Mouse (Mus musculus): ENCODE data around the gene Rab22a. TPM values are rescaled to one million over a fixed set of nuclear protein-coding genes. Genes with fewer than 3 reads are reported as not detected.

Gene Rab22a
- polyA plus RNA-seq, 1 experiment from 2014 or later, result 32.0 TPM

DNA sequence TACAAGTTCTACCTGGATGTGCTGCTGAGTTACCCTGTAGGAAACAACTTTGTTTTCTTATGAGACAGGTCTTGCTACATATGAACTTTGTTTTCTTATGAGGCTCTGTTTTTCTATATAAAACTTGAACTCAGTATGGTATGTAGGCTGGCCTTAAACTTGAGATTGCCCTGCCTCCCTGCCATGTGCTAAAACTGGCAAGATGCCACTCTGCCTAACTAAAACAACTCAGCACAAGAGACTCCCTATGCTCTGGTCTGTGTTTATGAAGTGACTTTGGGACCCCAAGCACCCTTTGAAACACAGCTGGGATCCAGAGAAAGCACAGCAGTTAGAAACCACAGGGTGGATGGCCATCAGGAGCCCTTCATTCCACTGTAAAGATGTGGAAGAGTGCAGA is 18.2 kb upstream of the Rab22a start:
- Histone ChIP-seq H3K27me3 (ENCODE audit: control insufficient read depth, insufficient read depth, low read length) (no peaks in the 10 kb centered on the region), H3K4me1 (ENCODE audit: control insufficient read depth, insufficient read depth, low read length) (peaks cover 9% of the 10 kb centered on the region), H3K4me2 (ENCODE audit: low read depth, low read length) (no peak overlapping the region), H3K4me3 (ENCODE audit: low read length) (no peak overlapping the region), H3K27ac (ENCODE audit: low read length) (no peak overlapping the region), H3K9ac (ENCODE audit: low read length) (no peak overlapping the region), H3K9me3 (replicated peaks; ENCODE audit: control insufficient read depth, low read length) (no peaks in the 10 kb centered on the region), H3K36me3 (ENCODE audit: control insufficient read depth, insufficient read depth) (peaks cover 2% of the 10 kb centered on the region; the same call in 1 of the 2 replicates)
- ATAC-seq (replicated peaks; ENCODE audit: extremely low read depth, insufficient read depth, low FRiP score), result peak; percentile 55; the same call in 1 of the 2 replicates

DNA sequence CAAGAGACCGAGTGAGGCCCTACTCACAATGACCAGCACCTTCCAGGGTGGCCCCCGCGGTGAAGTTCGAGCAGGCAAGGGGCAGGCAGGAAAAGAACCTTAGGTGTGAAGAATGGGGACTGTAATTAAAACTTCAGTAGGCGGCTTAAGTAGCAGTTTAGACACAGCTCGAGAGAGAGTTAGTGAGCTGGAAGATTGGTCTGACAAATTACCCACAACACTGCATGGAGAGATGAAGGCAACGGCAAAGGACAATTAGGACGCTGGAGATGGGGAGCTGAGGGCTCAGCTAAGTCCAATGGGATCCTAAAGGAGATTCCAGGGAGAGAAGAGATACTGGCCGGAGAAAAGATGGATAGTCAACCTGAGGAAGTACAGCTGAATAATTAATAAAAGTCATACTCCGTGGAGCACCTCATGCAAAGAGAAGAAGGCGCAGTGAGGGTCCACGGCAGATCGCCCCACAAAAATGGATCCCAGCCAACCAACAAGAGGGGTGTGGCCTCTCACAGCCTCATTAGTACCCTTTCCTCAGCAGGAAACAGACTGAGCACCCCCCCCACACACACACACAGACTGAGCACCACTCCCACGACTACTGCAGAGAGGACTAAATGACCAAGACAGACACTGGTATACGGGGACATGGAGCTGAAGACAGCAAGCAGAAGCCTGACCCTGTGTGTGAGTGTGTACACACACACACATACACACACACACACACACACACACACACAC is 17.1 kb upstream of the Rab22a start:
- no peaks in the 10 kb centered on the region for H3K27me3 ChIP-seq (ENCODE audit: control insufficient read depth, insufficient read depth, low read length)
- no peak for ATAC-seq (replicated peaks; ENCODE audit: extremely low read depth, insufficient read depth, low FRiP score)
- peaks cover 2% of the 10 kb centered on the region for H3K36me3 ChIP-seq (ENCODE audit: control insufficient read depth, insufficient read depth)
- H3K9ac ChIP-seq (ENCODE audit: low read length), result no peak overlapping the region
- no peak overlapping the region for H3K4me2 ChIP-seq (ENCODE audit: low read depth, low read length)
- no peak overlapping the region for H3K27ac ChIP-seq (ENCODE audit: low read length)
- WGBS, result 81% methylated on average over 15 of the region's 15 CpGs
- no peak overlapping the region for H3K4me3 ChIP-seq (ENCODE audit: low read length)
- no peaks in the 10 kb centered on the region for H3K9me3 ChIP-seq (replicated peaks; ENCODE audit: control insufficient read depth, low read length)
- peaks cover 9% of the 10 kb centered on the region for H3K4me1 ChIP-seq (ENCODE audit: control insufficient read depth, insufficient read depth, low read length)

DNA sequence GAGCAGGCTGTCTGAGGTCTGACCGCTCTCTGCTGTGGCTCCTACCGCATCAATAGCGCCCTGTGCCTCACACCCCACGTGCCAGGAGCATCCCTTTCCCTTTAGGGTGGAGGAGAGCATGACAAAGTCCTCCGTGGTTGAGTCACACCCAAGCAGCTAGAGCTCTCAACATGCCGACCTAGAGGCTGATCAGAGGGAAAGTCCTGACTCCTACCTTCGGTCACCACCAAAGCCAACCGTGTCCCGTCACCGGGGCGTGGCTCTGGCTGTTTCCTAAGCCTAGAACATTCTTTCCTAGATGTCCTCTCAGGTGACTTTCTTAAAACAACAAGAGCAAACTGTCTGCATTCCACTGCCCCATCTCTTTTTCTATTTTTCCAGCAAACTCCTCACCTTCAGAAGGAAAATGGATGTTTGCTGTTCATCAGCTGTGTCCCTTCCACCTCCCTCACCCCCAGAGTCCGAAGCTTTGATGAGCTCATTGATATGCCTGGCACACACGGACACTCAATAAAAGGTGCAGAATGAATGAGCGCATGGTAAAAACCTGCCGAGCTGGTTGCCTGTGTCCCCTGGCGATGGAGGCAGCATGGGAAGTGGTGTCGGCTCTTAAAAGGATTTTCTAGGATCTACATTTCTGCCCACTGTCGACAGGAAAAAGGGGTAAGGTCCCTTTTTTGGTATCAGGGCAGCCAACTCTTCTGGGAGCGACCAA is 12.2 kb upstream of the Rab22a start:
- Histone ChIP-seq H3K9ac (ENCODE audit: low read length) (no peak overlapping the region), H3K27ac (ENCODE audit: low read length) (no peak overlapping the region), H3K4me1 (ENCODE audit: control insufficient read depth, insufficient read depth, low read length) (no peaks in the 10 kb centered on the region), H3K4me3 (ENCODE audit: low read length) (no peak overlapping the region), H3K27me3 (ENCODE audit: control insufficient read depth, insufficient read depth, low read length) (no peaks in the 10 kb centered on the region), H3K36me3 (ENCODE audit: control insufficient read depth, insufficient read depth) (peaks cover 7% of the 10 kb centered on the region; the same call in 1 of the 2 replicates), H3K4me2 (ENCODE audit: low read depth, low read length) (no peak overlapping the region), H3K9me3 (replicated peaks; ENCODE audit: control insufficient read depth, low read length) (peaks cover 5% of the 10 kb centered on the region; the same call in 1 of the 2 replicates)
- WGBS, result 82% methylated on average over 19 of the region's 19 CpGs
- no peak for ATAC-seq (replicated peaks; ENCODE audit: extremely low read depth, insufficient read depth, low FRiP score)

DNA sequence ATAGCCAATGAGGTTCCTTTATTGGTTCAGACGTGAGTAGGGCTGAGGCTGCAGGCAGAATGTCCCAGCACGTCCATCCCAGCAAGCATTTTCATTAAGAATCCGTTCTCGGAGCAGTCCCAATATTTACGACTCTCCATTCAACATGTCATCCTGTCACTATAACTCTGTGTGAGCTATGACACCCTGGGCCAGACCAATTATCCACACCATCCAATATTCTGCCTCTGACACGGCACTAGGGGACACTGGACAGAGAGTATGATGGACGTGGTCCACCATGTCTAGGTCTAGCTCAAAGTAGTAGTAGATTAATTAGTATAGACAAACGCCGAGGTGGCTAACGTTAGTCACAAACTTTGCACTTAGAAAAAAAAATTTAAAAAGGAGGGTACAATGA is 9.8 kb upstream of the Rab22a start:
- Histone ChIP-seq H3K27ac (ENCODE audit: low read length) (no peak overlapping the region), H3K4me1 (ENCODE audit: control insufficient read depth, insufficient read depth, low read length) (no peaks in the 10 kb centered on the region), H3K27me3 (ENCODE audit: control insufficient read depth, insufficient read depth, low read length) (no peaks in the 10 kb centered on the region), H3K4me3 (ENCODE audit: low read length) (no peak overlapping the region), H3K9ac (ENCODE audit: low read length) (no peak overlapping the region), H3K36me3 (ENCODE audit: control insufficient read depth, insufficient read depth) (peaks cover 7% of the 10 kb centered on the region; the same call in 1 of the 2 replicates), H3K9me3 (replicated peaks; ENCODE audit: control insufficient read depth, low read length) (peaks cover 5% of the 10 kb centered on the region; the same call in 1 of the 2 replicates), H3K4me2 (ENCODE audit: low read depth, low read length) (no peak overlapping the region)
- WGBS, result 83% methylated on average over 10 of the region's 10 CpGs
- ATAC-seq (replicated peaks; ENCODE audit: extremely low read depth, insufficient read depth, low FRiP score), result no peak

DNA sequence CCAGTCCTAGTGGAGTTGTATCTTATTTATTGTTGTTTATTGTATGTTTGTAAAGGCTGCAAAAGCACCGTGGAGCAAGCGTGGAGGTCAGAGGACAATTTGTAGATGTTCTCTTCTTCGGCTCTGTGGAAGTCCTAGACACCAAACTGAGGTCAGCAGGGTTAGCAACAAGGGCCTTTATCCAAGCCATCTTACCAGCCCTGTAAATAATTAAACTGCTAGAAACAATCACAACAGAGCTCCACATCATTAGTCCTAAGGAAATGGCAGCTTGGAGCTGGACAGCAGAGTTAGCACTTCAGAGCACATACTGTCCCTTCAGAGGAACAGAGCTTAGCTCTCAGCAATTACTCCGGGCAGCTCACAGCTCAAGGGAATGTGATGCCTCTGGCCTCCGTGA is 6.0 kb upstream of the Rab22a start:
- Histone ChIP-seq H3K4me1 (ENCODE audit: control insufficient read depth, insufficient read depth, low read length) (peaks cover 9% of the 10 kb centered on the region), H3K9me3 (replicated peaks; ENCODE audit: control insufficient read depth, low read length) (peaks cover 5% of the 10 kb centered on the region; the same call in 1 of the 2 replicates), H3K27ac (ENCODE audit: low read length) (no peak overlapping the region), H3K4me3 (ENCODE audit: low read length) (no peak overlapping the region), H3K36me3 (ENCODE audit: control insufficient read depth, insufficient read depth) (0 out of 2 replicates have a peak, but pooled peaks cover 4% of the 10 kb centered on the region), H3K9ac (ENCODE audit: low read length) (no peak overlapping the region), H3K4me2 (ENCODE audit: low read depth, low read length) (no peak overlapping the region), H3K27me3 (ENCODE audit: control insufficient read depth, insufficient read depth, low read length) (no peaks in the 10 kb centered on the region)
- WGBS, result 80% methylated on average over 5 of the region's 5 CpGs
- no peak for ATAC-seq (replicated peaks; ENCODE audit: extremely low read depth, insufficient read depth, low FRiP score)

GRCm38 (mm10) chr2:173657736-173658135 is 1.8 kb upstream of the Rab22a start:
- ATAC-seq (replicated peaks; ENCODE audit: extremely low read depth, insufficient read depth, low FRiP score), result no peak
- WGBS, result 73% methylated on average over 6 of the region's 6 CpGs
- no peaks in the 10 kb centered on the region for H3K9me3 ChIP-seq (replicated peaks; ENCODE audit: control insufficient read depth, low read length)
- no peak overlapping the region for H3K4me3 ChIP-seq (ENCODE audit: low read length)
- peaks cover 8% of the 10 kb centered on the region for H3K36me3 ChIP-seq (ENCODE audit: control insufficient read depth, insufficient read depth)
- H3K4me1 ChIP-seq (ENCODE audit: control insufficient read depth, insufficient read depth, low read length), result peaks cover 24% of the 10 kb centered on the region
- peak overlapping the region; percentile 1; the same call in 1 of the 2 replicates for H3K4me2 ChIP-seq (ENCODE audit: low read depth, low read length)
- no peak overlapping the region for H3K9ac ChIP-seq (ENCODE audit: low read length)
- H3K27ac ChIP-seq (ENCODE audit: low read length), result no peak overlapping the region
- no peaks in the 10 kb centered on the region for H3K27me3 ChIP-seq (ENCODE audit: control insufficient read depth, insufficient read depth, low read length)

GRCm38 (mm10) chr2:173658517-173658916 is 1.0 kb upstream of the Rab22a start:
- 84% methylated on average over 4 of the region's 4 CpGs for WGBS
- Histone ChIP-seq H3K27ac (ENCODE audit: low read length) (no peak overlapping the region; the same call in 1 of the 2 replicates), H3K36me3 (ENCODE audit: control insufficient read depth, insufficient read depth) (peaks cover 11% of the 10 kb centered on the region), H3K4me1 (ENCODE audit: control insufficient read depth, insufficient read depth, low read length) (peaks cover 24% of the 10 kb centered on the region), H3K9ac (ENCODE audit: low read length) (peak overlapping the region; percentile 73), H3K4me3 (ENCODE audit: low read length) (peak overlapping the region; percentile 81), H3K4me2 (ENCODE audit: low read depth, low read length) (peak overlapping the region; percentile 74), H3K9me3 (replicated peaks; ENCODE audit: control insufficient read depth, low read length) (no peaks in the 10 kb centered on the region), H3K27me3 (ENCODE audit: control insufficient read depth, insufficient read depth, low read length) (no peaks in the 10 kb centered on the region)
- ATAC-seq (replicated peaks; ENCODE audit: extremely low read depth, insufficient read depth, low FRiP score), result no peak

- peaks cover 22% of the 10 kb centered on the region for H3K36me3 ChIP-seq (ENCODE audit: control insufficient read depth, insufficient read depth)
- H3K4me1 ChIP-seq (ENCODE audit: control insufficient read depth, insufficient read depth, low read length), result peaks cover 31% of the 10 kb centered on the region
- peak overlapping the region; percentile 99 for H3K9ac ChIP-seq (ENCODE audit: low read length)
- no peaks in the 10 kb centered on the region for H3K27me3 ChIP-seq (ENCODE audit: control insufficient read depth, insufficient read depth, low read length)
- H3K4me2 ChIP-seq (ENCODE audit: low read depth, low read length), result peak overlapping the region; percentile 72
- H3K4me3 ChIP-seq (ENCODE audit: low read length), result peak overlapping the region; percentile 81
- peak; percentile 39 for ATAC-seq (replicated peaks; ENCODE audit: extremely low read depth, insufficient read depth, low FRiP score)
- peak overlapping the region; percentile 80 for H3K27ac ChIP-seq (ENCODE audit: low read length)
- under 1% methylated on average over 50 of the region's 52 CpGs for WGBS
- no peaks in the 10 kb centered on the region for H3K9me3 ChIP-seq (replicated peaks; ENCODE audit: control insufficient read depth, low read length)
These were observed 545 bp downstream of the Rab22a start for GRCm38 (mm10) chr2:173659926-173660684.

Data from heart, embryonic 16.5 days (tissue).